Mouse (Mus musculus) kidney, embryonic 16.5 days (tissue): ENCODE data around the gene Bzw1. TPM values are rescaled to one million over a fixed set of nuclear protein-coding genes. Genes with fewer than 3 reads are reported as not detected.

ENCODE experiments used
- ATAC-seq: fragments of 200-750 bp; cut with Nextera tagmentation; 2 replicates; pipeline ENCODE4 v1.8.0; 2017; ENCODE audit warnings: moderate TSS enrichment; ENCODE audit not compliant: low FRiP score, low TSS enrichment
- H3K27ac ChIP-seq: fragments of 300-500 bp; sonication (generic); 2 replicates; pipeline ENCODE4 v1.5.1; 2014; ENCODE audit warnings: low read length
- H3K27me3 ChIP-seq: fragments of 300-500 bp; sonication (generic); 2 replicates; pipeline ENCODE4 v1.6.1; 2014; ENCODE audit warnings: low read length, control low read depth, mixed read lengths; ENCODE audit not compliant: insufficient read depth
- H3K36me3 ChIP-seq: fragments of 300-500 bp; sonication (generic); 2 replicates; pipeline ENCODE4 v1.6.1; 2014; ENCODE audit warnings: low read length, control low read depth, mixed read lengths; ENCODE audit not compliant: insufficient read depth
- H3K4me1 ChIP-seq: fragments of 300-500 bp; sonication (generic); 2 replicates; pipeline ENCODE4 v1.6.1; 2014; ENCODE audit warnings: low read length, control low read depth, mixed read lengths; ENCODE audit not compliant: insufficient read depth
- H3K4me2 ChIP-seq: fragments of 300-500 bp; sonication (generic); replicated peaks from 2 replicates; pipeline ENCODE4 v1.6.1; 2014; ENCODE audit warnings: low read depth, low read length
- H3K4me3 ChIP-seq: fragments of 300-500 bp; sonication (generic); 2 replicates; pipeline ENCODE4 v1.5.1; 2014; ENCODE audit warnings: mild to moderate bottlenecking, low read length
- H3K9ac ChIP-seq: fragments of 300-500 bp; sonication (generic); replicated peaks from 2 replicates; pipeline ENCODE4 v1.6.1; 2014; ENCODE audit warnings: low read length
- H3K9me3 ChIP-seq: fragments of 300-500 bp; sonication (generic); 2 replicates; pipeline ENCODE4 v1.6.1; 2016; ENCODE audit warnings: low read length, control low read depth
- WGBS: fragments of 180-500 bp; shearing (Covaris S2); extraction: QIAGEN DNeasy Blood & Tissue Kit; methylation state at CpG from one replicate; pipeline ENCODE4 v1.1.7; 2014; 5-methylcytosine and 5-hydroxymethylcytosine counted together
- polyA plus RNA-seq: library from polyadenylated mRNA; unstranded; fragments of >200 nt; fragmentation: Nextera tagmentation; extraction: Ambion mirVana; gene quantifications from 2 replicates; pipeline ENCODE4 v1.2.1, GENCODE M21; 2015

Bzw1 gene
- polyA plus RNA-seq, 1 experiment from 2014 or later: 352 TPM

DNA sequence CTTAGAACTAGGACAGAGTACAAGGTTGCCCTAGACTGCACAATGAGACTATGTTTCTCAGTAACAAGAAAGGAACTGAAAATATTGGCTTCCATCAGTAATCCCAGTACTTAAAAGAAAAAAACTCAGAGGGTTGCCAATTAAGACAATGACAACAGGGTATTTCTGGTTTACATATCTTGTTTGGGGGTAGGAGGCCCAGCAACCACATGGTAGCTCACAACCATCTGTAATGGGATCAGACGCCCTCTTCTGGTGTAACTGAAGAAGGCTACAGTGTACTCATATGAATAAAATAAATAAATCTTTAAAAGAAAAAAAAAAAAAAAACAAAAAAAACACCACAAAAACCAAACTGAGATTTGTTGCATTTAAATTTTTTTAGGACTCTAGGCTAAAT is 22.7 kb downstream of the Bzw1 start:
- WGBS: 36% methylated on average over 1 of the region's 1 CpGs
- Histone ChIP-seq H3K9ac (no peak overlapping the region), H3K9me3 (no peaks in the 10 kb centered on the region), H3K4me2 (no peak overlapping the region), H3K4me3 (no peak overlapping the region), H3K4me1 (0 out of 2 replicates have a peak, but pooled peaks cover 2% of the 10 kb centered on the region), H3K27ac (no peak overlapping the region), H3K27me3 (no peaks in the 10 kb centered on the region), H3K36me3 (peaks cover 84% of the 10 kb centered on the region)
- ATAC-seq: no peak

DNA sequence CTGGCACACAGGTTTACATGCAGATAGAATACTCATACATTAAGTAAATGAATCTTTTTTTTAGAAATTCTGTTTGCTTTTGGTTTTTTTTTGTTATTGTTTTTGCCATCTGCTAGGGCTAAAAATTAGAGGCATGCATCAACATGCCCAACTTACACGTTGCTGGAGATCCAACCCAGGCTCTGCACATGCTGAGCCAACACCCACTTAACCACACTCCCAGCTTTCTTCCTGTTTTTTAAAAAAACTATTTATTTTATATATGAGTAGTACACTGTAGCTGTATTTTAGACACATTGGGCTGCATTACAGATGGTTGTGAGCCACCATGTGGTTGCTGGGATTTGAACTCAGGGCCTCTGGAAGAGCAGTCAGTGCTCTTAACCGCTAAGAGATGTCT is 23.4 kb downstream of the Bzw1 start:
- no peak overlapping the region for H3K27ac ChIP-seq
- no peak overlapping the region for H3K4me3 ChIP-seq

DNA sequence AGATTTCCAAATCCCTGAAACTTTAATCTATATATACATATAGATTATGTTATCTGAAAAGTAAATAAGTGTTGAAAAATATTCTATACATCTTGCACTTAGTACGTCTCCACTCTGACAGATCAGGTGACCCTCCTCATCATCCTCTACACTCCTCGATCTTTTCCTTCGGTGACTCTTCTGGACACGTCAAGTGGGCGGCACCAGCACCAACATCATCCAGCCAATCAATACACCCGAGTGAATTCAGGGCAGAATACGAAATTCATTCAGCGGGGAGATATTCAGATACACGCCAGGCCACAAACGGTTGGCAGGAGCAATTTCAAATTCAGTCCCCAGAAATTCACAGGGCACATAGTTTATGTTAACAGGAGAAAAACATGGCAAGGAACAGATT is 27.3 kb downstream of the Bzw1 start:
- peaks cover 53% of the 10 kb centered on the region for H3K36me3 ChIP-seq
- H3K4me3 ChIP-seq: no peak overlapping the region

More for the DNA sequence above, 23.4 kb downstream of the Bzw1 start:
- WGBS: 89% methylated on average over 2 of the region's 2 CpGs
- Histone ChIP-seq H3K9me3 (no peaks in the 10 kb centered on the region), H3K4me1 (peaks cover 5% of the 10 kb centered on the region), H3K27me3 (no peaks in the 10 kb centered on the region), H3K4me2 (no peak overlapping the region), H3K36me3 (peaks cover 81% of the 10 kb centered on the region), H3K9ac (no peak overlapping the region)
- ATAC-seq: no peak

DNA sequence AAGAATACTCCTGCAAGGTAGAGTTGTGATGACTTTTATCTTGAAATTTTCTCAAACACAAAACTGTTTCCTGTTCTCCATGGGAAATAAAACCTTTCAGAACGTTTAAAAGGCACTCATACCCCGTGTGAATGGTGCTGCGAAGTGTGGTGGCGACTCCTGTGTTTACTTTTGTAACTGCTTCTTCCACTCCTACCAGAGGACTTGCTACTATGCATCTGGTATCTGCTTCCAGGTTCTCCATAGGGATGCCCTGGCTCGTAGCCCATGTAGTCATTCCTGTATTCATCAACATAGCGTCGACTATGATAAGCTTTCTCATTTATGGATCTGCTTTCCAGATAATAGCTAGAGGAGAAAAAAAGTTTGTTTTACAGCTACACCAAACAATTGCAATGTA is 28.3 kb downstream of the Bzw1 start:
- 52% methylated on average over 7 of the region's 7 CpGs for WGBS
- H3K27me3 ChIP-seq: no peaks in the 10 kb centered on the region

More for the DNA sequence above, 27.3 kb downstream of the Bzw1 start:
- Histone ChIP-seq H3K4me1 (peaks cover 24% of the 10 kb centered on the region), H3K4me2 (no peak overlapping the region), H3K9me3 (no peaks in the 10 kb centered on the region), H3K9ac (no peak overlapping the region), H3K27me3 (no peaks in the 10 kb centered on the region), H3K27ac (no peak overlapping the region)
- ATAC-seq: no peak
- WGBS: 88% methylated on average over 10 of the region's 10 CpGs

DNA sequence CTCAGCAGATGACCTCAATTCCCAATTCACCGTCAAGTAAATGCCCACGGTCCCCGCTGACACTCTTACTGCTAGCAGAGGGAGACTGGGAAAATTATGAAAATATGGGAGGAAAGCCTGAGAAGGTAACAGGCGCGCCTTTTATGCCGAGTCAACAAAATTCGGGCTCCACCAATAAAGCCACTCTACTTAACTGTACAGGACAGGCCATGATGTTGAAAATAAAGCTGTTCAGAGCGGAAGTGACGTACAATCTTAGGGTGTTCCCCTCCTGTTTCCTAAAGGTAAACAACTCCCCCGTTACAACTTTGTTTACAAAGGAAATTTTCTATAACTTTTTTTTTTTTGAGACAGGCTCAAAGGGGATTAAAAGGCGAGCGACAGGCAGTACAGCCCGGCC is 30.2 kb downstream of the Bzw1 start:
- 5% methylated on average over 13 of the region's 13 CpGs for WGBS
- peak; percentile 43; the same call in 1 of the 2 replicates for ATAC-seq

More for the DNA sequence above, 28.3 kb downstream of the Bzw1 start:
- Histone ChIP-seq H3K9me3 (no peaks in the 10 kb centered on the region), H3K4me1 (peaks cover 24% of the 10 kb centered on the region), H3K4me2 (0 out of 2 replicates have a peak overlapping the region, but pooled peaks have one; percentile 11), H3K4me3 (no peak overlapping the region), H3K36me3 (peaks cover 46% of the 10 kb centered on the region), H3K9ac (no peak overlapping the region), H3K27ac (no peak overlapping the region)
- ATAC-seq: no peak

DNA sequence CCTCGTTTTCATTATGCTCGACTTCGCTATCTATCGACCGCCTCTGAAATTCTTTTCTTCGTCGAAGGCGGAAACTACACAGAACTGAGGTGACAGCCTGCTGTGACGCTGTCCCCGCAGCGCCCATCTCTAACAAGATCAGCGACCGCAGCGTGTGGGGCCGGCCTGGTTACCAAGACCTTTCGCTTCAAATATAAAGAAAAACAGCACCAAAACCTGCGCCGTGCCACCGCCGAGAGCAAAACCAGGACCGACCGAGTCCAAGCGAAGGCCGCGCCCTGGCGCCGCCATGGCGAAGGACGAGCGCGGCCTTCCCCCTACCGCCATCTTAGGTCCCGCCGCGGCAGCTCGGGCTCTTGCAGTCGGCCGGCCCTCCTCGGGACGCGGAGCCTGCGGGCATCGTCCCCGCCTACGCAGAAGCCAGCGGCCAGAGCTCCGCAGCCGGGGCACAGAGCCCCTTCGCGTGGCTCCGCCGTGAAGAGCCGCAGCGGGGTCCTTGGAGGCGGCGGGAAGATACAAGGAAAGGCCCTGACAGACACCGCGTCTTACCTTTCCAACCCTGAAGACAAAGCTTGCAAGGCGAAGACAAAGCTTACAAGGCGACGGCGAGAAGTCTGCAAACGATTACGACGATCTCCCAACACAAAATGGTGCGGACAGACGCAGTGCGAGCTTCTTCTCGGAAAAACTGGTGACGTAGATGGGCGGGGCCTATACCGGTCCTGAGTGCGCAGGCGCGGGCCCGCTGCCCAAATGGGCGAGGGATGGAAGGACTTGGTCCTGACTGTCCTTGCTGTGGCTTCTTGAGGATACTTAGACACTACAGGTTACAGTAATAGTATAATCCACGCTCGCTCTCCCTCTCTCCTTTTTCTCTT is 30.9 kb downstream of the Bzw1 start, which contains the start of gene Clk1:
TSS of gene Clk1 (minus strand) at position 696 of the 878 bp plus-strand sequence.
- Histone ChIP-seq H3K4me3 (peak within 1 kb of the TSS; percentile 100), H3K9me3 (no peaks in the 10 kb centered on the region)
- under 1% methylated on average over 79 of the region's 79 CpGs for WGBS

More for the DNA sequence above, 30.2 kb downstream of the Bzw1 start:
- Histone ChIP-seq H3K4me1 (peaks cover 24% of the 10 kb centered on the region), H3K9me3 (no peaks in the 10 kb centered on the region), H3K9ac (peak overlapping the region; percentile 100), H3K27ac (peak overlapping the region; percentile 99), H3K4me3 (peak overlapping the region; percentile 100), H3K27me3 (no peaks in the 10 kb centered on the region), H3K36me3 (peaks cover 31% of the 10 kb centered on the region), H3K4me2 (peak overlapping the region; percentile 84)

DNA sequence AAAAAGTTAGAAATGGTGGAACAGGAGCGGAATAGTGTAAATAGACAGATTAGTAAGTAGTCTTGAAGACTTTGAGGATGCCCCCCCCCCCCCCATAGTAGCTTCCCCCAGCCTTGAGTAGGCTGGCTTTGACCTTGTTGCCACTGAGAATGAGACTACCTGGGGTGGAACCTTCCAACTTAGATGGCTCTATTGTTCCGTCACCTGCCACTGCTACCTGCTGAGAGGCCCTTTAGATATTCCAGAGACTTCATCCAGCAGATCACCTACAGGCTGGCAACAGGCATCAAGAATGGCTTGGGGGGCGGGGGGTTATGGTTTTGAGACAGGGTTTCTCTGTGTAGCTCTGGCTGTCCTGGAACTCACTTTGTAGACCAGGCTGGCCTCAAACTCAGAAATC is 31.9 kb downstream of the Bzw1 start:
- 92% methylated on average over 3 of the region's 3 CpGs for WGBS
- no peak for ATAC-seq
- no peak overlapping the region for H3K4me3 ChIP-seq

More for the DNA sequence above, 30.9 kb downstream of the Bzw1 start, which contains the start of gene Clk1:
- peak; percentile 93 for ATAC-seq
- Histone ChIP-seq H3K4me1 (peaks cover 24% of the 10 kb centered on the region), H3K4me2 (peak within 1 kb of the TSS; percentile 84), H3K27me3 (no peaks in the 10 kb centered on the region), H3K9ac (peak within 1 kb of the TSS; percentile 100), H3K36me3 (peaks cover 24% of the 10 kb centered on the region), H3K27ac (peak within 1 kb of the TSS; percentile 99)

DNA sequence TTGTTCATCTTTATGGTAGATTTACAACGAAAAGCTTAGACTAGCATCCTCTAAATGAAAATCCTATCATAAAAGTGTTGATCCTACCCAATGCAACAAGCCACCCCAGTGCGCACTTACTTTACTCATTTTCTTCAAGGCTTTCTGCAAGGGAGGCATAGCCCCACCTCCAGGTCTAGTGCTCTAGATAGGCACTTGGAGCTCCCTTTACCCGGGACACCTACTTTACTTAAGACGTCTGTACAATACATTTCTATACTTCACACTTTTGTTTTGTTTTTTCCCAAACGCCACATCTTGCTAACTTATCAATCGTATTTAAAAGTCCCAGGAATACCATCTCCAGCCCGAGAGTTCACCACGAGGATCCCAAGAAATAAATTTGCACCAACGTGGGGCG is 52.0 kb downstream of the Bzw1 start:
- H3K27me3 ChIP-seq: no peaks in the 10 kb centered on the region
- H3K9ac ChIP-seq: peak overlapping the region; percentile 84
- H3K36me3 ChIP-seq: peaks cover 17% of the 10 kb centered on the region
- H3K4me3 ChIP-seq: peak overlapping the region; percentile 69
- H3K9me3 ChIP-seq: no peaks in the 10 kb centered on the region
- ATAC-seq: no peak
- peak overlapping the region; percentile 97 for H3K27ac ChIP-seq
- H3K4me1 ChIP-seq: peaks cover 14% of the 10 kb centered on the region; the same call in 1 of the 2 replicates
- peak overlapping the region; percentile 67 for H3K4me2 ChIP-seq
- 13% methylated on average over 10 of the region's 10 CpGs for WGBS

More for the DNA sequence above, 31.9 kb downstream of the Bzw1 start:
- Histone ChIP-seq H3K9ac (no peak overlapping the region), H3K4me2 (no peak overlapping the region), H3K27ac (no peak overlapping the region), H3K9me3 (no peaks in the 10 kb centered on the region), H3K27me3 (no peaks in the 10 kb centered on the region), H3K4me1 (peaks cover 24% of the 10 kb centered on the region), H3K36me3 (peaks cover 16% of the 10 kb centered on the region)

DNA sequence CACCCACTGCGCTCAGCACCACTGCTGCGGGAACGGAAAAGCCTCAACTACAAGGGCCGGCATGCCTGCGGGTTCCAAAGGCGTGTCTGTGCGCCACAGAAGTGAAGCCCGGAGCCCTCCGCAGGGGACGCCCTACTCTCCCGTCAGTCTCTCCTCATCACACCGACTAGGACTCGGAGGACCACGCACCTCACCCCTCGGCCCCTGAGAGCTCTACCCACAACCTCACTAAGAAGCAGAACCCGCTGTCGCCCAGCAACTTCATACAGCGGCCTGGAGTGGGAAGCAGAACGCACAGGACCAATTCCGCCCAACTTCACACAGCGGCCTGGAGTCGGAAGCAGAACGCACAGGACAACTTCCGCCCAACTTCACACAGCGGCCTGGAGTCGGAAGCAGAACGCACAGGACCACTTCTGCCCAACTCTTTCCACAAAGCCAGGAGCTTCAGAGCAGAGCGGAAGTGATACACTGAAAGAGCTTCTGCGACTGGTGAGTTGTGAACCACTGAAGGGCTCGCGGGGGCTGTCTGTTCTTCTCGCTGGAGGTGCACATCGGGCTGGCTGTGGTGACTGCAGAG is 52.5 kb downstream of the Bzw1 start, which contains the start of the genes Nif3l1 and Ppil3:
TSS of gene Nif3l1 (plus strand) at position 9 of the 580 bp plus-strand sequence.
TSS of gene Ppil3 (minus strand) at position 344 of the 580 bp plus-strand sequence.
- H3K27me3 ChIP-seq: no peaks in the 10 kb centered on the region

More for the DNA sequence above, 52.5 kb downstream of the Bzw1 start, which contains the start of the genes Nif3l1 and Ppil3:
- Histone ChIP-seq H3K27ac (peak within 1 kb of the TSS; percentile 97), H3K4me1 (peaks cover 14% of the 10 kb centered on the region; the same call in 1 of the 2 replicates), H3K9ac (peak within 1 kb of the TSS; percentile 84), H3K9me3 (no peaks in the 10 kb centered on the region), H3K4me2 (peak within 1 kb of the TSS; percentile 67), H3K36me3 (peaks cover 12% of the 10 kb centered on the region), H3K4me3 (peak within 1 kb of the TSS; percentile 69)
- WGBS: under 1% methylated on average over 33 of the region's 33 CpGs
- ATAC-seq: peak; percentile 97
